Mouse (Mus musculus) cerebellum, adult 2 months (tissue): Measurements from ENCODE around the gene Tbc1d10b.

Experiments
- CTCF ChIP-seq: fragments of 200-500 bp; IDR thresholded peaks from 2 replicates; pipeline ENCODE4 v1.5.1; 2011; ENCODE audit warnings: low read depth, mild to moderate bottlenecking, control low read depth, low read length, moderate library complexity, borderline replicate concordance; ENCODE audit not compliant: insufficient read depth
- POLR2A ChIP-seq: fragments of 200-500 bp; IDR thresholded peaks from 2 replicates; pipeline ENCODE4 v1.6.1; 2011; ENCODE audit warnings: low read length, control low read depth, borderline replicate concordance; ENCODE audit not compliant: insufficient read depth

GRCm38 (mm10) chr7:127183828-127184227, 24.4 kb downstream of the Tbc1d10b start:
- TF ChIP-seq CTCF (no peak), POLR2A (no peak)
